Mouse (Mus musculus) bone marrow, adult 2 months (tissue): ENCODE data around the gene BC030867.

Source experiments
- CTCF ChIP-seq: fragments of 200-500 bp; IDR thresholded peaks from 2 replicates; pipeline ENCODE4 v1.5.1; 2011; ENCODE audit warnings: low read length, control low read depth; ENCODE audit not compliant: control insufficient read depth, insufficient read depth
- POLR2A ChIP-seq: fragments of 200-500 bp; IDR thresholded peaks from 2 replicates; pipeline ENCODE4 v1.6.1; 2011; ENCODE audit warnings: low read depth, mild to moderate bottlenecking, control low read depth, low read length, borderline replicate concordance; ENCODE audit not compliant: control insufficient read depth

GRCm38 (mm10) chr11:102215511-102215910 is 33.2 kb upstream of the BC030867 start:
- TF ChIP-seq CTCF (no peak), POLR2A (no peak)
